Mouse (Mus musculus): ENCODE measurements around the gene Cacnb2.

DNA sequence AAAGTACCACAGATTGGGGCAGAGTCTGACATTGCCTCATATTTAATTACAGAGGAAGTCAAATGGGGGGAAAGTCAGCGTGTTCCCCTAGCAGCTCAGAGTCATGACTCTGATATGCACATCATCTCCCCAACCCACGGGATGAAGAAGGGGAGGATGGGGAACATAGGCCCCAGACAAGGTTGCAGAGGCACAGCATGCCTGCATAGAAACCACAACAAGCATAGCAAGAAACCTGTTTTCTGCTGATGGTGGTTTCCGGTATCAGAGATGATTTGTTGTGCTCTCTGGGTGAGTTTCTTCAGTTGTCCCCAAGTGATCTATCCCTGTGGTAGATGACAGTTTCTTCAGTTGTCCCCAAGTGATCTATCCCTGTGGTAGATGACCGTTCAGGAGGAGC is 389.6 kb downstream of the Cacnb2 start:
- TF ChIP-seq CTCF (conservative IDR thresholded peaks at IDR 0.05; ENCODE audit: low read length) = no peak
- TF ChIP-seq NANOG (IDR thresholded peaks at IDR 0.05; ENCODE audit: borderline replicate concordance, low read length) = no peak

Data from E14TG2a.4 (cell line).